Mouse (Mus musculus): ENCODE results near the gene Fbxo46. TPM values are rescaled to one million over a fixed set of nuclear protein-coding genes. Genes with fewer than 3 reads are reported as not detected.
"Not testable (repeated sequence)": the region's sequence is repeated elsewhere in the genome, so short reads cannot be mapped to it uniquely, and the experiment has no call there.

Fbxo46 gene
- total RNA-seq (2022): 10 to 100 TPM; 13.2 to 15.7 (median 14.2) TPM

- peak; percentile 82 to 94 for DNase-seq (ENCODE audit: low spot score in 2 of 2)
Observed at GRCm38 (mm10) chr7:19119631-19120429, at the start of gene Fbxo46. Fbxo46 (plus strand) TSS chr7:19119859.

- not testable (repeated sequence) for DNase-seq (ENCODE audit: low spot score in 2 of 2)
Observed at GRCm38 (mm10) chr7:19071024-19071423, 48.6 kb upstream of the Fbxo46 start.

- DNase-seq (ENCODE audit: low spot score in 2 of 2): no peak
Observed at GRCm38 (mm10) chr7:19073504-19073903, 46.2 kb upstream of the Fbxo46 start.

DNA sequence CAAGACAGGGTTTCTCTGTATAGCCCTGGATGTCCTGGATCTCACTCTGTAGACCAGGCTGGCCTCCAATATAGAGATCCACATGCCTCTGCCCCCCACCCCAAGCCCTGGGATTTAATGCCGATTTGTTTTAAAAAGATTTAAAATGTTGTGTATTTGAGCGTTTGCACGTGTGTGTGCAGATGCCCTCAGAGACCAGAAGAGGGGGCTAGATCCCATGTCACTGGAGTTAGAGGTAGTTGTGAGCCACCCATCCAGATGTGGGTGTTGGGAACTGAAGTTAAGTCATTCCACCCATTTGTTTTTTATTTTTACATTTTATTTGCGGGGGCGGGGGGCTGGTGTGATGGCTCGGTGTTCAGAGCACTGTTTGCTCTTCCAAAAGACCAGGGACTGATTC lies 45.2 kb upstream of the Fbxo46 start:
- no peak for DNase-seq (ENCODE audit: low spot score in 2 of 2)

GRCm38 (mm10) chr7:19075231-19075630 lies 44.4 kb upstream of the Fbxo46 start:
- no peak for DNase-seq (ENCODE audit: low spot score in 2 of 2)

DNA sequence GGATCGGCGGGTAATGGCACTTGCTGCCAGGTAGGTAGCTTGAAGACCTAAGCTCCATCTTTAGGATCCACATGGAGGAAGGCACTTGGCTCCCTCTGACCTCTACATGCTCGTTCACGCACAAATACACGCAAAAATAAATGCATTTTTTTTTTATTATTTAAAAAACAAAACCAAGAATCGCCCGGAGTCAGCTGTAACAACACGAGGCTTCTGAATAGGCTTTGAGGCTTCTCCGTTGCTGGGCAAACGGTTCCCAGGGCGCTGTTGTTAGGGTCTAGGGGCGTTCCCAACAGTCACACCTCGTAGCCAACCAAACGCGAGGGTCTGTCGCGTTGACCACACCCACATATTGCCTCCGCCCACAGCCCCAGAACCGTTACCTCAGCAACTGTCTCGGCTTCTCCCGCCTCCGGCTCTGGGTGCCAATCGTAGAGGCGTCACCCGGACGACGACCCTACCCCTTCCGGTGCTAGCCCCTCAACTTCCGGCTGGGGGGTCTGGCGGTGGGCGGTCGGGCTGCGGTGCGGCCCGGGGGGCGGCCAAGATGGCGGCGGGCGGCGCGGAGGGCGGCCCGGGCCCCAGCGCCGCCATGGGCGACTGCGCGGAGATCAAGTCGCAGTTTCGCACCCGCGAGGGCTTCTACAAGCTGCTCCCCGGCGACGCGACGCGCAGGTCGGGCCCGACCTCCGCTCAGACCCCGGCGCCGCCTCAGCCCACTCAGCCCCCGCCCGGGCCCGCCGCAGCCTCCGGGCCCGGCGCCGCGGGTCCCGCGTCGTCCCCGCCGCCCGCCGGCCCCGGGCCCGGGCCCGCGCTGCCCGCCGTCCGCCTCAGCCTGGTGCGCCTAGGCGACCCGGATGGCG lies 43.7 kb upstream of the Fbxo46 start, which contains the start of gene Dmwd:
TSS of gene Dmwd (plus strand) at position 505 of the 863 bp plus-strand sequence.
- DNase-seq (ENCODE audit: low spot score in 2 of 2): peak; percentile 83 to 98

GRCm38 (mm10) chr7:19076586-19076991 lies 43.1 kb upstream of the Fbxo46 start:
- DNase-seq (ENCODE audit: low spot score in 2 of 2): no peak

GRCm38 (mm10) chr7:19077761-19078160 lies 41.9 kb upstream of the Fbxo46 start:
- DNase-seq (ENCODE audit: low spot score in 2 of 2): no peak

DNA sequence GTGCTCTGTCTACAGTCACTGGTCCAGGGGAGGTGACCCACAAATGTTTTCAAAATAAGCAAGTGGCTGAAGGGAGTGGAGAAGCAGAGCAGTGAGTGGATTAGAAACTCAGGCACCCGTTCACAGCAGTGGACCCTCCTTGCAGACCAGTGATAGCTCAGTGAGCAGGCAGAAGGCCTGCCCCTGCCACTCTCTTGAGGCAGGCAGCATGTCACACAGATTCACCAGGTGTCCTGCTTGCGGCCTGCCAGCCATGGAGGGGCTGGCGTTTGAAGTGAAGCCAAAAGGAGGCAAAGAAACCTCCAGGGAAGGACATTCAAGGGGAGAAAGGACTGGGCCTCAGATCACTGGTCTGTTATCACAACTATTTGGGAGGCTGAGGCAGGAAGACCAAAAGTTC lies 40.9 kb upstream of the Fbxo46 start:
- no peak for DNase-seq (ENCODE audit: low spot score in 2 of 2)

DNA sequence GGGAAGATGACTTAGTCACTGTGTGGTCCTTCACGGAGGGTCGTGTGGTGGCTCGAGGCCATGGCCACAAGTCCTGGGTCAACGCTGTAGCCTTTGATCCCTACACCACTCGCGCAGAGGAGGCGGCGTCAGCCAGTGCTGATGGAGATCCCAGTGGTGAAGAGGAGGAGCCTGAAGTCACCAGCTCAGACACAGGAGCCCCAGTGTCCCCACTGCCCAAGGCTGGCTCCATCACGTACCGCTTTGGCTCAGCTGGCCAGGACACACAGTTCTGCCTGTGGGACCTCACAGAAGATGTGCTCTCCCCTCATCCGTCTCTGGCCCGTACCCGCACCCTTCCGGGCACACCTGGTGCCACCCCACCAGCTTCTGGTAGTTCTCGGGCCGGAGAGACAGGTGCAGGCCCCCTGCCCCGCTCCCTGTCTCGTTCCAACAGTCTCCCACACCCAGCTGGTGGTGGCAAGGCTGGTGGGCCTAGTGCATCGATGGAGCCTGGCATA lies 39.2 kb upstream of the Fbxo46 start:
- no peak for DNase-seq (ENCODE audit: low spot score in 2 of 2)

DNA sequence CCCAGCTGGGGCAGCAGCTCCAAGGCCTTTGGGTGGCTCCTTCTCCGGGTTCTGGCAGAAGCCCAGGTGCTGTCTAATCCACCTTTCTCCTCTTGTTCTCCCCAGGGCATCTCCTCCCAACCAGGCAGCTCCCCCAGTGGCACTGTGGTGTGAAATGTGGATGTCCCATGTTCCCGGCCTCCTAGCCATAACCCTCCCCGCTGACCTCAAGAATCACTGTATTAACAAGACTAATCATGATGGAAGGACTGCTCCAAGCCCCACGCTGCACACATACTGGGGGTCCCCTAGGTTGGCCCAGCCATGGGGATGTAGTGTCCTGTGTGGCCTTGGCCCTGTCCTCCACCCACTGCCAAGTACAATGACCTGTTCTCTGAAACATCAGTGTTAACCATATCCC lies 37.5 kb upstream of the Fbxo46 start:
- no peak for DNase-seq (ENCODE audit: low spot score in 2 of 2)

- DNase-seq (ENCODE audit: low spot score in 2 of 2): no peak
Observed at GRCm38 (mm10) chr7:19083096-19083495, 36.6 kb upstream of the Fbxo46 start.

GRCm38 (mm10) chr7:19083701-19084100 lies 36.0 kb upstream of the Fbxo46 start, which contains the start of gene Dmpk:
Dmpk (plus strand) TSS chr7:19083849.
- no peak for DNase-seq (ENCODE audit: low spot score in 2 of 2)

GRCm38 (mm10) chr7:19084277-19084771 lies 35.3 kb upstream of the Fbxo46 start:
- no peak for DNase-seq (ENCODE audit: low spot score in 2 of 2)

- no peak for DNase-seq (ENCODE audit: low spot score in 2 of 2)
Observed at GRCm38 (mm10) chr7:19084921-19085473, 34.7 kb upstream of the Fbxo46 start.

GRCm38 (mm10) chr7:19085495-19085894 lies 34.2 kb upstream of the Fbxo46 start:
- DNase-seq (ENCODE audit: low spot score in 2 of 2): no peak

- DNase-seq (ENCODE audit: low spot score in 2 of 2): no peak
Observed at GRCm38 (mm10) chr7:19086042-19086441, 33.6 kb upstream of the Fbxo46 start.

DNA sequence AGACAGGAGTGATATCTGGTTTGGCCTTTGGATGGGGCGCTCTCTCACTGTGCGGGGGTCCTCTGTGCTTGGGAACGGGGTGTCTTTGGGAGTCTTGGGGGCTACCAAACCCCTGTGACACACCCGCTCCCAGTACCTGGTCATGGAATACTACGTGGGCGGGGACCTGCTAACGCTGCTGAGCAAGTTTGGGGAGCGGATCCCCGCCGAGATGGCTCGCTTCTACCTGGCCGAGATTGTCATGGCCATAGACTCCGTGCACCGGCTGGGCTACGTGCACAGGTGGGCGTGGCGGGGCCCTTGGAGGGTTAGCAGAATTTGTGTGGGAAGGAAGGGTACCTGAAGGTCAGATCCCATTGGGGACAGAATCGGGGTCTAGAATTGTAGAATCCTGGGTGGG lies 32.9 kb upstream of the Fbxo46 start:
- no peak for DNase-seq (ENCODE audit: low spot score in 2 of 2)

DNA sequence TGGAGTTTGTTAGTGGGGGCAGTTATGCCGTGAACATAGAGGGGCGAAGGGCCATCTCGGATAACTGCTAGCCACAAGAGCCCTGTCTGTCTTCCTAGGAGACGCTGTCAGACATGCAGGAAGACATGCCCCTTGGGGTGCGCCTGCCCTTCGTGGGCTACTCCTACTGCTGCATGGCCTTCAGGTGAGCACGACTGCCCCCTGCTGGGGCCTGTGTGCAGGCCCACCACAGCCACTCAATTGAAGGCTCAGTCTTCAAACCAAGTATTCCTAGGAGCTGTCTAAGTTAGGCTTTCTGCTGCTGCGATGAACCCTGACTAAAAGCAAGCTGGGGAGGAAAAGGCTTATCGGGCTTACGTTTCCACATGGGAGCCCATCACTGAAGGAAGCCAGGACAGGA lies 30.8 kb upstream of the Fbxo46 start:
- no peak for DNase-seq (ENCODE audit: low spot score in 2 of 2)

- DNase-seq (ENCODE audit: low spot score in 2 of 2): no peak
Observed at GRCm38 (mm10) chr7:19091913-19092312, 27.7 kb upstream of the Fbxo46 start.

DNA sequence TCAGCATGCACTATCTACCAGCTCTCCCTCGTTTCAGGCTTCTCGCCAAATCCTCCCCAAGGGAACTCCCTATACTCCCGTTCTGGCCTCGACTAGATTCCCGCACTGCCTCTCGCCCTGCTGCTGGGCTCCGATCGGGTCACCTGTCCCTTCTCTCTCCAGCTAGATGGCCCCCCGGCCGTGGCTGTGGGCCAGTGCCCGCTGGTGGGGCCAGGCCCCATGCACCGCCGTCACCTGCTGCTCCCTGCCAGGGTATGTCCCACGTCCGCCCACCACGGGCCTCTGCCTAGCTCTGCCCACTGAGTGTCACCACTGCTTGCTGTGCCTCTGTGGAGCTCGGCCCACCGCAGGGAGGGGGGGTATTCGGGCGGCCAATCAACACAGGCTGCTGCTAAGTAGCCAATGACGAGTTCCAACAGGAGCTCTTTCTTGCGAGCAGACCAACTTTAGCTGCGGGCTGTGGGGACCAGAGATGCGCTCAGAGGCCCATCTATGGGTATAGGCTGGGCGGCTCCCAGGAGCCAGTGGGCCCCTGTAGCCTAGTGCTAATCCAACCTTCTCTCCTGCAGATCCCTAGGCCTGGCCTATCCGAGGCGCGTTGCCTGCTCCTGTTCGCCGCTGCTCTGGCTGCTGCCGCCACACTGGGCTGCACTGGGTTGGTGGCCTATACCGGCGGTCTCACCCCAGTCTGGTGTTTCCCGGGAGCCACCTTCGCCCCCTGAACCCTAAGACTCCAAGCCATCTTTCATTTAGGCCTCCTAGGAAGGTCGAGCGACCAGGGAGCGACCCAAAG lies 27.1 kb upstream of the Fbxo46 start:
- DNase-seq (ENCODE audit: low spot score in 2 of 2): no peak

All from left cerebral cortex, adult 8-10 months (tissue).